Mouse (Mus musculus) brain, embryonic 14.5 days (tissue): ENCODE measurements at regions not wholly inside any gene's neighbourhood (a gene's known extent, or its start where the extent isn't known, plus 50 kb on each side); places are given as distances from the start of the nearest gene placed in this dataset.

Experiments
- DNase-seq: peaks from one replicate; pipeline ENCODE4 v3.0.0-alpha.2; 2011; ENCODE audit warnings: low read depth
- CTCF ChIP-seq: fragments of 200-500 bp; IDR thresholded peaks from 2 replicates; pipeline ENCODE4 v1.5.1; 2012; ENCODE audit warnings: inconsistent platforms, mild to moderate bottlenecking, moderate library complexity, borderline replicate concordance; ENCODE audit not compliant: insufficient read depth, insufficient read length; ENCODE audit errors: extremely low read depth
- POLR2A ChIP-seq: fragments of 200-500 bp; IDR thresholded peaks from 2 replicates; pipeline ENCODE4 v1.6.1; 2012; ENCODE audit warnings: mild to moderate bottlenecking, inconsistent platforms, borderline replicate concordance; ENCODE audit not compliant: poor library complexity, insufficient read depth, insufficient read length, severe bottlenecking; ENCODE audit errors: extremely low read depth

DNA sequence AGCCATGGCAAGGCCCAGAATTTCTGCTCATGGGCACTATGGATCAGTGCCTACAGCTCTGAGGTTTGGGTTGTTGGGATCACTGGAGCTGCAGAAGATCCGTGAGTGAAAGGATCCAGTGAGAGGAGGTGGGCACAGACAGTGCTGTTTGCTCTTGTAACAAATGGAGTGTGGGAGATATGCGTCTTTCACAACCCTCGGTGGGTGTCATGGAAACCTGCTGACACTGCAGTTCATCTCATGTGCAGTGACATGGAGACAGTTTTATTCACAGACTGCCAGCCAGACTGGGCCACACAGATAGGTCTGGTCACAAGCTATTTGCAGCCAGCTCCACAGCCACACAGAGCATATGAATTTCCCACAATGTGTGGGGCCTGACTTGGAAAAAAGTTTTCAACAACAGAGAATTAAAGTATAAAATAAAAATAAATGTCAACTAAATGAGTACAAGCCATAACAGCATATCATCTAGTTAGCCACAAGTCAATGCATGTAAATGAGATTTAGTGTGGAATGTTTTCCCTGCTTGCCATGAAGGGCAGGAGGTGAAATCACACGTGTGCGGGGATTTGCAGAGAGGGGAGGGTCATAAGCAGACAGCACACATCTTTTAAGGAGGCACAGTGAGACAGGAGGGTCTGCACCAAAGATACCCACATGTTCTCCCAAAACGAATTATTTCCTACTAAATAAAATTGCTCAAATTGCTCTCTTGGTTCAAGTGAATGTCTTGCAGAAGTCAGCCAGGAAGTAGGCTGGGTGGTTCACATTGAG lies 124.8 kb upstream of the Pfn2 start:
- DNase-seq: peak; percentile 62
- TF ChIP-seq POLR2A (no peak), CTCF (no peak)

GRCm38 (mm10) chr3:57973546-57973945 lies 125.7 kb upstream of the Pfn2 start:
- no peak for DNase-seq

DNA sequence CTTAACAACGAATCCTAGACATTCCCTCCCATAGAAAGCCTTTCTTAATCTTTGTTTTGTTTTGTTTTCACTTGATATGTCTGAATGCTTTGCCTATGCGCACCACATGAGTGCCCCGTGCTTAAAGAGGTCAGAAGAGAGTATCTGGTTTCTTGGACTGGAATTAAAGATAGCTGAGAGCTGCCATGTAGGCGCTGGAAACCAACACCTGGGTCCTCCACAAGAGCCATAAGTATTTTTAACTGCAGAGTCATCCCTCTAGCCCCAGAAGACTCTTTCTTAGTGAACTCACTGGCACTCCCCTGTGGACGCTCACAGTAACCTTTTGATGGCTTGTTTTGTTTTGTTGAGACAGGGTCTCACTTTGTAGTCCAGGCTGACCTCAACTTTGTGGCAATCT lies 127.5 kb upstream of the Pfn2 start:
- TF ChIP-seq CTCF (no peak), POLR2A (no peak)
- no peak for DNase-seq

More at GRCm38 (mm10) chr3:57973546-57973945, 125.7 kb upstream of the Pfn2 start:
- TF ChIP-seq POLR2A (no peak), CTCF (no peak)

- TF ChIP-seq CTCF (no peak), POLR2A (no peak)
- no peak for DNase-seq
These were observed 128.9 kb upstream of the Pfn2 start for GRCm38 (mm10) chr3:57976640-57977229.

DNA sequence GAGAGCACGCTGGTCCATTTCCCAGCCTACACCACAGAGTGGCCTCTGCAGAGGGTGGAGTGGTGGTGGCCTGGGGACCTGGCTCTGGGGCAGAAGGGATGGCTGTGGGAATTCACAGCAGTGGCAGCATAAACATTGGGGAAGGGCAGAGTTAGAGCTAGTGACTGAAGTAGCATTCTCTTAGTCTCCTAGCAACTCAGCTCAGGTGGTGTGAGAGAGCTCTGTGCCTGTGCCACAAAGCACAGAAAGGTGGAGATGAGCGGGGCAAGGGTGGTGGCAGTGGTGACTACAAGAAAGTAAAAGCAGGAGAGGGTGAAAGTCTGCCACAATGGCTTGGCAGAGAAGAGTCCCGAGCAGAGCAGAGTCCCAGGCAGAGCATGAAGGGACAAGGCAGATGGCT lies 140.3 kb upstream of the Pfn2 start:
- TF ChIP-seq POLR2A (no peak), CTCF (no peak)
- DNase-seq: no peak

DNA sequence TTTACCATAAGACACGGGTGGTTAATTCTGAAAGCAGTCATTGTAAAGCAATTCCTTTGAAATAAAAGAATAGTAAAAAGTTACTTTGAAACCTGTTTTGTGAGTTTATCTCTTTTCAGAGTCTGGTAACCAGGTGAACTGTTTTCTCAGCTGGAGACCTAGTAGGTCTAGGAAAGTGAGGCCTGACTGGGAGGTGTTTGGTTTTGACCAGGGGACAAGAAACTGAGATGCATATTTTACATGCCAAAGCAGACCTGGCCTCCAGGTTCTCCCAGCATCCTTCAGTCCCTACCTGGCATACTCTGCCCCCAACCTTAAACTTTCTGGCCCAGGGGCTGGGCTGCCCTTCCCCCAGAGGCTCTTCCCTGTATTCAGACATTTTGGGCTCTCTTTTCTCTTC lies 142.9 kb upstream of the Pfn2 start:
- TF ChIP-seq CTCF: no peak
- TF ChIP-seq POLR2A: no peak
- no peak for DNase-seq

GRCm38 (mm10) chr3:57998121-57999102 lies 150.5 kb upstream of the Pfn2 start:
- TF ChIP-seq POLR2A (no peak), CTCF (no peak)
- DNase-seq: peak; percentile 60

GRCm38 (mm10) chr3:58002792-58003574 lies 155.1 kb upstream of the Pfn2 start:
- peak; percentile 81 for DNase-seq
- TF ChIP-seq CTCF: no peak

DNA sequence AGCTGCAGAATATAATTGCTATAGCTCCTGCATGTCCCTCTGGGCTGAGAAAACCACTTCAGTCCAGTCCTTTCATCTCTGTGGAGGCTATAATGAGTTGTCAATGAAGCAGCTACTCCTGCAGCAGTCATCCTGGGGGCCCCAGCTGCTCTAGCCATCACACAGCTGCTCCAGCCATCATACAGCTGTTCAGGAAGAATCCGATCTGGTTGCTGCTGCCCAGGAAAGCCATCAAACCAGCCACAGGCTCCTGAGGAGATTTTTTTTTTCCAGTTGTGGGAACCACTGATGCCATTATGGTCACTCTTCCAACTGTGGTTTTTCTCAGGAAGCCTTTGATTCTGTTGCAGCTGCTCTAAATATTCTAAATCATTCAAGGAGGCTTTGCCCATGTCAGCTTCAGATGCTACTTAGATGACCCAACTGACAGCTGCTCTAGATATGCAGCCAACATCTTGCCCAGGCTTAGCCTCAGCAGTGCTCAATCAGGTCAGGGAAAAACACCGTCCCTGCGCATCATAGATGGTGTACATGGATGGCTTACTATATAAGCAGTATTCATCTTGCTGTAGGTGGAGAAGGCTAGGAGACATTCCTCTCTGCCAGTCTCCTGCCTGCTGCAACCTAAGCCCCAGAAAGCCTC lies 177.0 kb upstream of the Pfn2 start:
- peak; percentile 32 for DNase-seq
- TF ChIP-seq POLR2A (no peak), CTCF (no peak)

- TF ChIP-seq CTCF (no peak), POLR2A (no peak)
- DNase-seq: no peak
These were observed 201.7 kb upstream of the Pfn2 start for GRCm38 (mm10) chr3:58049618-58050017.

GRCm38 (mm10) chr3:58054726-58055125 lies 206.8 kb upstream of the Pfn2 start:
- DNase-seq: no peak
- TF ChIP-seq POLR2A: no peak
